11 mouse cellular contexts compared by ENCODE assay signal in genomic region chr15:82984097-82984496, GRCm38 (mm10). TPM values are rescaled to one million over a fixed set of nuclear protein-coding genes. Genes with fewer than 3 reads are reported as not detected.
DNase-seq lines count a peak whose midpoint lies in the region; ATAC-seq and TF ChIP-seq lines count a peak whose summit lies in the region.
"Had no signal": no experiment of that assay in that cellular context is flagged by ENCODE, and none has a peak within 500 bp of the region (broad histone marks: within the 10 kb centered on the region; RNA-seq: fewer than 3 reads in every experiment).

No protein-coding gene starts in this region.

- H3K27me3 ChIP-seq in forebrain, embryonic 14.5 days (replicated peaks; ENCODE audit: control insufficient read depth, insufficient read depth, low read length), result peaks cover 5% of the 10 kb centered on the region; the same call in 1 of the 2 replicates
- H3K27me3 ChIP-seq in limb, embryonic 14.5 days (ENCODE audit: control insufficient read depth, insufficient read depth, low read length), result no peaks in the 10 kb centered on the region
- H3K27me3 ChIP-seq in stomach, embryonic 15.5 days (replicated peaks), result 0 out of 2 replicates have a peak, but pooled peaks cover 10% of the 10 kb centered on the region

- H3K9ac ChIP-seq in forebrain, embryonic 14.5 days (ENCODE audit: low read length), result peak overlapping the region; percentile 32
- H3K9ac ChIP-seq in limb, embryonic 14.5 days (ENCODE audit: low read depth, low read length, severe bottlenecking), result no peak overlapping the region
- no peak overlapping the region for H3K9ac ChIP-seq in stomach, embryonic 15.5 days
- H3K9ac ChIP-seq: liver, embryonic 12.5 days had no signal

- H3K36me3 ChIP-seq in forebrain, embryonic 14.5 days (ENCODE audit: control insufficient read depth, insufficient read depth, low read length), result no peaks in the 10 kb centered on the region
- H3K36me3 ChIP-seq in limb, embryonic 14.5 days (ENCODE audit: control insufficient read depth, insufficient read depth, low read length), result no peaks in the 10 kb centered on the region
- H3K36me3 ChIP-seq in stomach, embryonic 15.5 days, result no peaks in the 10 kb centered on the region
- H3K36me3 ChIP-seq: liver, embryonic 12.5 days had no signal

- WGBS in forebrain, embryonic 14.5 days, result 3% methylated on average over 4 of the region's 4 CpGs
- WGBS in limb, embryonic 14.5 days, result 10% methylated on average over 4 of the region's 4 CpGs
- 55% methylated on average over 4 of the region's 4 CpGs for WGBS in stomach, embryonic 15.5 days

- TF ChIP-seq POLR2A in limb, embryonic 14.5 days (IDR thresholded peaks at IDR 0.05; ENCODE audit: borderline replicate concordance, extremely low read depth, insufficient read depth, insufficient read length), result no peak

- peak overlapping the region; percentile 80 for H3K27ac ChIP-seq in layer of hippocampus, adult 2 months
- H3K27ac ChIP-seq in forebrain, embryonic 14.5 days (ENCODE audit: low read depth, low read length), result peak overlapping the region; percentile 92
- H3K27ac ChIP-seq in limb, embryonic 14.5 days (replicated peaks; ENCODE audit: low read depth, low read length), result peak overlapping the region; percentile 34
- H3K27ac ChIP-seq in stomach, embryonic 15.5 days, result no peak overlapping the region
- H3K27ac ChIP-seq: liver, embryonic 12.5 days had no signal

- DNase-seq in layer of hippocampus, adult 2 months (ENCODE audit: low spot score in 2 of 2), result no peak
- DNase-seq in layer of hippocampus, adult 9-10 months (ENCODE audit: low spot score), result no peak
- peak; percentile 58 for DNase-seq in forebrain, embryonic 14.5 days (ENCODE audit: low spot score)
- no peak for DNase-seq in limb, embryonic 14.5 days (ENCODE audit: low spot score)
- no peak for DNase-seq in thymus, postnatal 36 days
- no peak for DNase-seq in right cerebral cortex, adult 2 months (ENCODE audit: low spot score in 2 of 2)
- DNase-seq: cerebellum, postnatal 36 days had no signal

- ATAC-seq in forebrain, embryonic 14.5 days, result no peak
- ATAC-seq in limb, embryonic 14.5 days (ENCODE audit: low FRiP score, low read depth), result no peak
- ATAC-seq in stomach, embryonic 15.5 days (ENCODE audit: insufficient read depth, low FRiP score, low read depth), result no peak
- no peak for ATAC-seq in megakaryocyte, adult 5-6 weeks (ENCODE audit: poor library complexity, severe bottlenecking)
- ATAC-seq: CD4-positive, CD25-positive, alpha-beta regulatory T cell, adult 4 months had no signal

- peak overlapping the region; percentile 76; the same call in 1 of the 2 replicates for H3K4me3 ChIP-seq in layer of hippocampus, adult 2 months
- no peak overlapping the region for H3K4me3 ChIP-seq in forebrain, embryonic 14.5 days (ENCODE audit: low read depth, low read length)
- H3K4me3 ChIP-seq in limb, embryonic 14.5 days (replicated peaks; ENCODE audit: low read length), result peak overlapping the region; percentile 9; the same call in 1 of the 2 replicates
- no peak overlapping the region for H3K4me3 ChIP-seq in stomach, embryonic 15.5 days (replicated peaks)
- H3K4me3 ChIP-seq: liver, embryonic 12.5 days had no signal

- peaks cover 60% of the 10 kb centered on the region for H3K4me1 ChIP-seq in forebrain, embryonic 14.5 days (ENCODE audit: control insufficient read depth, insufficient read depth, low read length)
- peaks cover 60% of the 10 kb centered on the region for H3K4me1 ChIP-seq in limb, embryonic 14.5 days (ENCODE audit: control insufficient read depth, insufficient read depth, low read length)
- H3K4me1 ChIP-seq in stomach, embryonic 15.5 days, result peaks cover 36% of the 10 kb centered on the region

- peak overlapping the region; percentile 49 for H3K4me2 ChIP-seq in forebrain, embryonic 14.5 days (ENCODE audit: low read length)
- H3K4me2 ChIP-seq in limb, embryonic 14.5 days (replicated peaks; ENCODE audit: low read depth, low read length, severe bottlenecking), result peak overlapping the region; percentile 42
- peak overlapping the region; percentile 42; the same call in 1 of the 2 replicates for H3K4me2 ChIP-seq in stomach, embryonic 15.5 days
- H3K4me2 ChIP-seq: liver, embryonic 12.5 days had no signal

- no peaks in the 10 kb centered on the region for H3K9me3 ChIP-seq in forebrain, embryonic 14.5 days (replicated peaks; ENCODE audit: control insufficient read depth, low read length)
- H3K9me3 ChIP-seq in limb, embryonic 14.5 days (ENCODE audit: control insufficient read depth, low read length), result no peaks in the 10 kb centered on the region
- no peaks in the 10 kb centered on the region for H3K9me3 ChIP-seq in stomach, embryonic 15.5 days
- H3K9me3 ChIP-seq: liver, embryonic 12.5 days had no signal

- TF ChIP-seq CTCF in layer of hippocampus, adult 2 months (conservative IDR thresholded peaks at IDR 0.05), result no peak

RNA-seq across cellular contexts. Expression of gene Tcf20, which starts 3.6 kb away (rescaled TPM):
- total RNA-seq in layer of hippocampus, adult 2 months (2021), result 100 to 1,000 TPM; 219 to 230 TPM
- 17.1 and 17.4 TPM in 2 replicates for polyA plus RNA-seq in forebrain, embryonic 14.5 days (2014; fragmentation: Nextera tagmentation; extraction: Ambion mirVana)
- polyA plus RNA-seq in limb, embryonic 14.5 days (2012; rRNA removed), result 28.9 and 29.2 TPM in 2 replicates
- 14.6 and 16.3 TPM in 2 replicates for polyA plus RNA-seq in limb, embryonic 14.5 days (2014; fragmentation: Nextera tagmentation; extraction: Ambion mirVana)
- 8.3 and 8.6 TPM in 2 replicates for polyA plus RNA-seq in stomach, embryonic 15.5 days (2015; fragmentation: Nextera tagmentation; extraction: Ambion mirVana)
- total RNA-seq in megakaryocyte, adult 5-6 weeks (2015), result 40.7 and 46.5 TPM in 2 replicates
- 75.9 and 85.2 TPM in 2 replicates for total RNA-seq in megakaryocyte, adult 5-6 weeks (2017)

RNA-seq across cellular contexts. Expression of gene Nfam1, which starts 49.0 kb away (rescaled TPM):
- 1 to 10 TPM; 1.9 to 2.8 TPM for total RNA-seq in layer of hippocampus, adult 2 months (2021)
- polyA plus RNA-seq in forebrain, embryonic 14.5 days (2014; fragmentation: Nextera tagmentation; extraction: Ambion mirVana), result 1.2 and 2.0 TPM in 2 replicates
- polyA plus RNA-seq in limb, embryonic 14.5 days (2012; rRNA removed), result 4.0 and 4.5 TPM in 2 replicates
- 3.5 and 4.3 TPM in 2 replicates for polyA plus RNA-seq in limb, embryonic 14.5 days (2014; fragmentation: Nextera tagmentation; extraction: Ambion mirVana)
- polyA plus RNA-seq in stomach, embryonic 15.5 days (2015; fragmentation: Nextera tagmentation; extraction: Ambion mirVana), result 5.6 and 5.9 TPM in 2 replicates
- 159 TPM in 2 replicates for total RNA-seq in megakaryocyte, adult 5-6 weeks (2015)
- 189 and 212 TPM in 2 replicates for total RNA-seq in megakaryocyte, adult 5-6 weeks (2017)

Comparison
In these comparisons a context has a peak if more than half of its experiments do, and no peak if none do; other contexts are left out.
1. H3K4me3 ChIP-seq: peak in layer of hippocampus, adult 2 months (single experiment) and limb, embryonic 14.5 days (single experiment); none in forebrain, embryonic 14.5 days (single experiment) and stomach, embryonic 15.5 days (single experiment).
2. Peak in every context shown above with its lines, with median percentiles within 50 percentile points of each other: H3K4me2 ChIP-seq.